Mouse (Mus musculus) C2C12 (cell line): ENCODE measurements around the gene Pex12.
"Not testable (repeated sequence)": the region's sequence is repeated elsewhere in the genome, so short reads cannot be mapped to it uniquely, and the experiment has no call there.

Experiments used
- CTCF ChIP-seq: IDR thresholded peaks from one replicate; pipeline ENCODE4 v1.5.1; 2011; ENCODE audit not compliant: control insufficient read depth, insufficient read depth, insufficient read length
- MAX ChIP-seq: IDR thresholded peaks from one replicate; pipeline ENCODE4 v1.6.1; 2011; ENCODE audit warnings: mild to moderate bottlenecking, control low read depth
- MYOG ChIP-seq: IDR thresholded peaks from one replicate; pipeline ENCODE4 v1.6.1; 2011; ENCODE audit not compliant: control insufficient read depth, insufficient read length; ENCODE audit errors: extremely low read depth
- USF1 ChIP-seq: IDR thresholded peaks from one replicate; pipeline ENCODE4 v1.6.1; 2011; ENCODE audit warnings: low read depth, mild to moderate bottlenecking, control low read depth, moderate library complexity

- TF ChIP-seq CTCF, MAX, USF1, MYOG: not testable (repeated sequence)
These were observed 45.2 kb downstream of the Pex12 start for GRCm38 (mm10) chr11:83257211-83257610.
